Mouse (Mus musculus) lung, postnatal 0 days (tissue): ENCODE measurements around the gene Rpl31.

Experiments used
- CTCF ChIP-seq: IDR thresholded peaks from 2 replicates; pipeline ENCODE4 v1.5.1; 2016; ENCODE audit warnings: antibody characterized with exemption, mild to moderate bottlenecking
- EP300 ChIP-seq: IDR thresholded peaks from 2 replicates; pipeline ENCODE4 v1.6.1; 2016; ENCODE audit warnings: antibody characterized with exemption, mild to moderate bottlenecking, control low read depth

DNA sequence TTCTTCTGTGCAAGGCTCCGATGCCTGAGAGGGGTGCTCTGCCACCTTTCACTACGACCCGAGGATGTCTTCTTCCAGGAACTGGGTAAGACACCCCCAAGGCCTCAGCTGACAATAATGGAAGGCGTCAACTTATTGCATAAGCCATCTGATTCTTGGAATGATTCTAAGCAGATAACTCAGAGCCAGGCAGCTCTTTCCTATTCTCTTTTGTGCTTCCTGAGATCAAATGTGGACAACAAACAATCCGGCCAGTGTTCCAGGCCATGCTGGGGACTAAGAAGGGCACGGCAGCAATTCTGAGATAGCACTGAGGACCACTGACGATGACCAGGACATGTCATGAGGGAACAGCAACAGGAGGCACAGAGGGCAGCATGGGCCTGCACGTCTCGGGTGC lies 51.2 kb downstream of the Rpl31 start:
- TF ChIP-seq EP300 (peak; percentile 72; the same call in 1 of the 2 replicates), CTCF (no peak)
